Mouse (Mus musculus): ENCODE measurements around the gene Prtg.

Prtg gene

DNA sequence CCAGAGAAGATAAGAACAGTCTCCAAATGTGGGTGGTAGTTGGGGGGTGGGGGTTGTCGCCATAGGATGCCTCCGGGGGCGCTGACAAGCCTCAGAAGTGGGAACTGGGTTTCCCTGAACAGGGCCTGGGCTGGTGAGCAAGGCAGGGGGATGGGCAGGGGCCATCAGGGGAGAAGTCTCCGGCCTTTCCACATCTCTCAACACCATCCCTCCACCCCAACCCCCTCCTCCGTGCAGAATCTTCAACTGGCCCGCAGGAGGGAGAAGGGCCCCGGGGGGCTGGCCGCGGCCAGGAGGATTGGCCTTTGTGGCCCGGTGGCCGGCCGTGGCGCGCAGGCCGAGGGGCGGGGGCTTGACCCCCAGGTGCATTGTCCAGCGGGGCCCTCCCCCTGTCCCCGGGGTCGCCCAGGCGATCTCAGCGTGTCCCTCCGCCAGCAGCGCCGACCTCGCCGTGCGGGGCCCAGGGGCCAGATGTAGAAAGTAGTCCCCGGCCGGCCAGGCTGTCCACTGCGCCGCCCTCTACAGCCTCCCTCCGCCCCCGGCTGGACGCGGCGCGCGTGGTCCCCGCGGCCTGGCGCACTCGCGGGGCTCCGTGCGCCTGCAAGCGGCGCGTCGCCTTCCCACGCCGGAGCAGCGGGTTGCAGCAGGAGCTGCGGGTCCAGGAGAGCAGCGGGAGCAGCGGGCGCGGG is at the start of gene Prtg:
Gene Prtg, plus strand, starts transcription at position 144 of the 689 bp plus-strand sequence.
- no peak for DNase-seq (ENCODE audit: extremely low spot score, low read depth, low spot score)

DNA sequence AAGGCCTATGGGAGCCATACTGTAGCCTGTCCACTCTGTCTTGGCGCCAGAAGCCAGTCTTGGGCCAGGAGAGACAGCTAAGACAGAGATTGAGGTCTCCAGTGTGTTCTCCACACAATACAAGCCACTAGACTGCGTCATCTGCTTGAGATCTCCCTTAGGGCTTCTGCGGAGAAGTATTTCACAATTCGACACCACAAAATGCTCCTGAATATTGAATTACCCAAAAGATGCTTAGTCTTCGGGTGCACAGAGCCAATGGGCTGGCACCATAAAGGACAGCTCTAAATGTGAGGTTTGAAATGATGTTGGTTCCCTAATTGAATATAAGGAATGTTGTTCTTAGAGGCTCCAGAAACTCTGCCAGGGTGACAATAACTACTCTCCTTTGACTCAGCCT is 49.5 kb upstream of the Prtg start:
- no peak for DNase-seq (ENCODE audit: extremely low spot score, low read depth, low spot score)

DNA sequence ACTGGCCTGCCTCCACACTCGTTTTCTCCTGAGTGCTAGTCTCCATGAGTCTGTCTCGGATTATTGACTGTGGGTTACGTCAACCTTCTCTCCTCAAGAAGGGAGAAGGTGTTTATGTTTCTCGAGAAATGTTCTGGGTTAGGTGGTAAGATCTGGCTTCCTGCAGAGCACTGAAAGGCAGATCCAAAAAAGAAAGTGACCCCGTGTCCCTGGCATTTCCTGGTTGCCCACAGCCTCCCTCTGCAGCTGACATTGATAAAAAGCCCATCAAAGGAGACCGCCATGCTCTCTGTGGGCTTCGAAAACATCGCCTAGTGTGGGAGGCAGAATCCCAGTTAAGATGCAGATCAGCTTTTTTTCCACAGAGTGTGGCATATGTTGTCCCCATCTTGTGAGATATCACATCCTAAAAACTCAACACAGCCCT is 48.0 kb upstream of the Prtg start:
- DNase-seq (ENCODE audit: extremely low spot score, low read depth, low spot score): no peak

DNA sequence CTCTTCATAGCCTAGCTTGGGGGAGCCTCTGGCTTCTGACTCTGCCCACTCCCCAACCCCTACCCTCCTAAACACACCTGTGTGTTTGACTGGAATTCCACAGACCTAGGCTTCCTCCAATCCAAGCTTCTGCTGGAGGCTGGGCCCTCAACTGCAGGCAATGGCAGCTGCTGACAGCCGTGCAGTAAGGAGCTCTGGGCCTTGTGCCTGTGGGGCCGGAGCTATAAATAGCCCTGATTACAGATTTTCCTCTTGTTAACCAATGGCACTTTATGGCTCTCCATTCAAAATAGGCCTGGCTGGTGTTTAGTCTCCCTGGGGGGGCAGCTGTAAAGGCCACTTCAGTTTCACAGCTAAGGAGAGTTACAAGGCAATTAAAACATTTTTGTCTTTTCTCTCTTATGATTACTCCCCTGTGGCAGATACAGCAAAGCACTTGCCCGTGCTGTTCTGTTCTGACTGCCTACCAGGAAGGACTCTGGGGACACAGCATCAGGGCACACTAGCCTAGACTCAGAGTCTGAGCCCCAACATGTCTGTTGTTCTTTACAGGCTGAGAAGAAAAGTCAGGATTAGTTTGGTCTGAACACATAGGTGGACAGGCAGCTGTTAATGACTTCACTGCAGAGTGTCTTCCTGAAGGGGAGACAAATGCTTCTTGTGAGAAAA is 43.5 kb upstream of the Prtg start:
- DNase-seq (ENCODE audit: extremely low spot score, low read depth, low spot score): no peak

DNA sequence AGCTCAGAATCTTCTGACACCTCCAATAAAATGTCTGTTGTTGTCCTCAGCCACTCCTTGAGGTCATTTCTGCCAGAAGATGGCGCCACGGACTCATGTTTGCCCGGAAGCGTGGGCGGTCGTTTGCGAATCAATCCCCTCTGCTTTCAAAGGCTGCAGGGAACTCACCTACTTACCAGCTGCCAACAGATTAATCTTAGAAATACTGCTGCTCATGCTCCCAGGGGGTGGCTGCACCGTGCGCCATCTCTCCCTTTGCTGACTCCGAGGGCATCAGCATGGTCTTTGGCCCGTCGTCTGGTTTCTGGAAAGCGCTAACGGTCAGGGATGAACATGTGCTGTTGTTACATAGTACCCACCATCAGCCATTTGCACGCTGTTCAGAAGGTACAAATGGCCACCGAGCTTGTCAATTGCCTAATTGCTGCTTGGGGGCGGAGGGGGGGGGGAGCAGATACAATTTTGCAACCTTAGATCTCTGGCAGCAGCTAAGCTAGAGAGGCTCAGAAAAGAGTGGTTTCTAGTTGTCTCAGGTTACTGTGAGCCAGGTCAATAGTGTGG is 39.8 kb upstream of the Prtg start:
- peak; percentile 76 for DNase-seq (ENCODE audit: extremely low spot score, low read depth, low spot score)

DNA sequence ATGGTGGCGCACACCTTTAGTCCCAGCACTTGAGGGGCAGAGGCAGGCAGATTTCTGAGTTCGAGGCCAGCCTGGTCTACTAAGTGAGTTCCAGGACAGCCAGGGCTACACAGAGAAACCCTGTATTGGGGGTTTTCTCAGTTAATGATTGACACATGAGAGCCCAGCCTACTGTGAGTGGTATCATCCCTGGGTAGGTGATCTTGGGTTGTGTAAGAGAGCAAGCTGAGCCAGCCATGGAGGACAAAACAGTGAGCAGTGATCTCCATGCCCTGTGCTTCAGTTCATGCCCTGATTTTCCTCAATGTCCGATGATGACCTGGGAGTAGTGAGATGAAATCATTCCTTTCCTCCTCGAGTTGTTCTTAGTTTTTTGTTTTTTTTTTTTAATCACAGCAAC is 31.7 kb upstream of the Prtg start:
- DNase-seq (ENCODE audit: extremely low spot score, low read depth, low spot score): no peak

DNA sequence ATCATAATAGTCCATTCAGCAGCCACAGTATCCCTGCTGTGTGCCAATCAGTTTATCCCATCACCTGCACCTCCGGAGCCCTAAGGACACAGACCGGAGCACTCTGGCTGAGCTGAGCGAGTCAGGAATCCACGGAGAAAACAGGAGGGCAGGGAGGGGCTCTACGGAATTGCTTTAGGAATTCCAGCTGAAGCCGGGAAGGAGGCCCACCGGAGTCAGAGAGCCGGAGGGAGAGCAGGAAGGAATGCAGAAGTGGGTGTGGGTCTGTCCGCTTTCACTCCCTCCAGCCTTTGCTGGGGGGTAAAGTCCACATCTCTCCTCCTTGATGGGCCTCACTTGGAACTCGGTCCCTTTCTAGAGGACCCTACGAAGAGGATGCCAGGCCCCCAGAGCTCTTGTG is 27.7 kb upstream of the Prtg start:
- no peak for DNase-seq (ENCODE audit: extremely low spot score, low read depth, low spot score)

DNA sequence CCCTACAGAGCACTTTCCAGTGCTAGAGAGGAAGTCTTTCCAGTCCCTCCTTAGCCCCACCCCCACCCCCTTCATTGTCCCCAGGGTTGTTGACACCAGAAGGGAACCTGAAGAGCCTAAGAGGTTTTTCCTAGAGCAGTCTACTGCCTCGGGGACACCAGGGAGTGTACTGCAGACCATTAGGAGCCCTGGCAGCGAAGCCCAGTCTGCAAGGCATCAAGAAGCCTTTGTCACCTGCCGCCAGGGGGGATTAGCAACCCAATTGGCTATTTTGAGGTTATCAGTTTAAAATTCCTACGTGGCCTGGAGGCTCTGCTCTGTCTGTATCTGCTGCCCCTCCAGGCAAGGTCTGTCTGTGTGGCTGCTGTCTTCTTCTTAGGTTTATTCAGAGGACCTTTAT is 26.9 kb upstream of the Prtg start:
- no peak for DNase-seq (ENCODE audit: extremely low spot score, low read depth, low spot score)

DNA sequence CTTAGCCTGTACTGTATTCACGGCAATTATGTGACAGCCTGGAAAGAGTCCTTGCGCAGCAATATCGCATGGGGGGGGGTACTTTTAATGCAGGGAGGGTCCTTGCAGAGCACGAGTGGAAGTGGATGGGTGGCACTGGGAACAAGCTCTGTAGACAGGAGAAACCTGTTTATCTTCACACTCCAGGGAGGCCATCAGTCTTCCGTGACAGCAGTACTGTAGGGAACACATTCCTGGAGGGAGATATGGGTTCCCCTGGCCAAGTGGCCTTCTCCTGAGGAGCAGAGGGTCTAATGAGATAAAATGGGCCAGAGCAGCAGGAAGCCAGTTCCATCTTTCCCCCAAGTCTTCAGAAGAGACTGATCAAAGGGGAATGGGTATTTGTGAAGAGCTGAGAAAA is 26.0 kb upstream of the Prtg start:
- DNase-seq (ENCODE audit: extremely low spot score, low read depth, low spot score): no peak

DNA sequence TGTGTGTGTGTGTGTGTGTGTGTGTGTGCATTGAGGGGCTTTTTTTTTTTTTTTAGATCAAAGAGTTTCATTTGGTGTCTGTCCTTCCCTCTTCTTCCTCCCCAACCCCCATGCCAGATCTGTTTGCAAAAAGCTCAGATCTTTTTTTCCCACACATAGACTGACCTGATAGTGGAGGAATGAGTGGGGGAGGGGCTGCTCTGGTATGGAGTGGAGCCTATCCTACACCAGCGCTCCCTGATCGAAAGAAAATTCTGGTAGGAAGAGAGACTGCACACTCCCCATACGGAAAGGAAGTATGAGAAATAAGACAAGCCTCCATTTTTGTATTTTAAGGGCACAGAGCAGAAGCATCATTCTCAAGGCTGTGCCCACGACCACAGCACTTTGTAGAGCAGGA is 25.2 kb upstream of the Prtg start:
- DNase-seq (ENCODE audit: extremely low spot score, low read depth, low spot score): no peak

DNA sequence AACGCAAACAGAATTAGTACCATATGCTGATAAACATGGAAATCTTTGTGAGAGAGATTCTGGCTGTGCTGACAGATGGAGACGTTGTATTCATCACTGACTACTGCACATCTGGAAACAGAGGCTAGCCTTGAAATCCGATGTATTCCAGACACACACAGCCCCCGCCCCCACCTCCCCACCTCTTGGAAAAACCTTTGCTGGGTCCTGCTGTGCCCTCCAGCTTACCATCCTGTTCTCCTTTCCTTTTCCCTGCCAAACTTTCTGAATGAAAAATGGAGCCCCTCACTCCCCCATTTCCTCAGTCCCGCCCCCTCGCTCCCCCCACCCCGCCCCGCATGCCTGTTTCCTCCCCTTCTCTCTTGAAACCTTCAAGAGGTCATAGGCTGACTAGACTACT is 24.6 kb upstream of the Prtg start:
- no peak for DNase-seq (ENCODE audit: extremely low spot score, low read depth, low spot score)

DNA sequence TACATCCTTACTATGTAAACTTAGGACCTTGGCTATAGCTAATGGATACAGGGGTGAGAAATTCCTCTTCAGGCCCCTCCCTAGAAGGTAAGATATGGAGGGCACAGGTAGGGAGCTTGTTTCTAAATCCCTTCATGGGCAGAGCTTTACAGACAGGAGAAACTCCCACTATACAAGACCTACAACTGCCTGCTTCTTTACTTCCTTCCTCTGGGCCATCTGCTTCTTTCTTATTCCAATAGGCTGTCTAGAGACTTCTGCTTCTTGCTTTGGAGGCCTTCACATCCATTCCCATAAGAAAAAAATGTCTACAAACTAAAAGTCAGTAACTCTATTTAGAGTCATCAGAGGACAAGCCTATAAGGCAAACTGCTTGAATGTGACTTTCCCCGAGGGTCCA is 18.9 kb upstream of the Prtg start:
- DNase-seq (ENCODE audit: extremely low spot score, low read depth, low spot score): no peak

DNA sequence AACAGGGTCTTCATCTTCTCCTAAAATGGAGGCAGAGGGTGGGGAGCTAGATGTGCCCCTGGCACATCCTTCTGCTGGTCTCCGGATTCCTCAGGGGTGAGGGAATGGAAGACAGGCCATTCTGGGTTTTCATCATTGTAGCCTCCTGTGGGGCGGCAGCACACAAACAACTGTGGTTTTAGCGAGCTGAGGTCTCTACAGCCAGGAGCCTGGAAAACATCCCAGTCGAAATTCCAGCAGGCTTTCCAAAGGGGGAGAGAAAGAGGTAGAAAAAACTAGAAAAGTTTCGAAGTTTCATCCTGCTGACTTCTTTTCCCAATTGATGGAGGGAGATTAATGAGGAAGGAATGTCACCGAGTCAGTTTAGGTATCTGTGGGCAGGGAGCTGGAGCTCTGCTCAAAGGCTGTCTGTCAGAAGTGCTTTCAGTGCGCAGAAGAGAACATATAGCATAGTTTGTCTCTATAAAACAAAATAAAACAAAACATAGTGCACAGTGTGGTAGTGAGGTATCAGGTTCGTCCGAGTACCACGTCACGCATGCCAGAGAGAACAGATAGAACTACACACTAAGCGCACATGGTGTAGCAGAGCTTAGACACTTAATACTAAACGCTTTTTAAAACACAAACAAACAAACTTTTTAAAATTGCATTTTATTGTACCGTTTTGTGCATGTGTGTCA is 16.0 kb upstream of the Prtg start:
- no peak for DNase-seq (ENCODE audit: extremely low spot score, low read depth, low spot score)

DNA sequence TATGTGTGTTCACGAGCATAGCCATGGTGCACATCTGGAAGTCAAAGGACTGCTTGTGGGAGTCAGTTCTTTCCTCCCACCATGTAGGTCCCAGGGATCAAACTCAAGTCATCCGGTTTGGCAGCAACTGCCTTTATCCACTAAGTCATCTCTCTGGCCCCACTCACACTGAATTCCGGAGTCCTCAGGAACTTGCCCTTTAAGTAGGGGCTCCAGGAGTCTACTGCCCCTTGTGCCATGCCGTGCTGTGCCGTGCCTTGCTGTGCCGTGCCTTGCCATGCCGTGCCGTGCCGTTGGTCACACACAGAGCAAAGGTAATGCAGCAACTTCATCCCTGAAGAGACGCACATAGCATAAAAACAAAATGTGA is 15.5 kb upstream of the Prtg start:
- no peak for DNase-seq (ENCODE audit: extremely low spot score, low read depth, low spot score)

DNA sequence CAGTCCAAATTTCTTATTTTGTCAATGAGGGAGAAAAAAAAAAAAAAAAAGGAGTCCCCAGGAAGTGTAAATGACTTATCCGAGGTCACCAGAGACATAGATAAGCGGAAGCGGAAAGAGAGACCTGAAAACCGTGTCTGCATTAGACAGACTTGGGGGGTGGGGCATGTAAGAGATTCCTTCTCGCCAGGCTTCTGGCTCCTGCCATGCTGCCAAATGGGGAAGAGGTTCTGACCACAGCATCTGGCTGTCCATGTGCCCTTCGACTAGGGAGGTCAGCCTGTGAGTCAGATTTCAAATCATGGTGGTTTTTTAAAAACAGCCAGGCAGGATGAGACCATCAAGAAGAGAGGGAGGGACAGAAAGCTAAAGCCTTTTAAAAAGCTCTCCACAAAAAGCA is 15.0 kb upstream of the Prtg start:
- DNase-seq (ENCODE audit: extremely low spot score, low read depth, low spot score): no peak

DNA sequence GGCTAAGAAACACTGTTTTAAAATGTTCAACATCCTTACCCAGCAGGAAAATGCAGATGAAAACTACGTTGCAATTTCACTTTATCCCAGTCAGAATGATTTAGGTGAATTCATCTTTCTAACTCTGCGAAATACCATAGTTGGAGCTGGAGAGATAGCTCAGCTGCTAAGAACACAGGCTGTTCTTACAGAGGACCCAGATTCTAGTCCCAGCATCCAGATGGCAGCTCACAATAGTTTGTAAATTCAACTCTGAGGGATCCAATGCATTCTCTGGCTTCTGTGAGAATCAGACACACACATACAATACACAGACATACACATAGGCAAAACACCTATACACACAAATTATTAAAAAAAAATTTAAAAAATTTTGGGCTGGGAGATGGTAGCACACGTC is 11.4 kb upstream of the Prtg start:
- DNase-seq (ENCODE audit: extremely low spot score, low read depth, low spot score): no peak

DNA sequence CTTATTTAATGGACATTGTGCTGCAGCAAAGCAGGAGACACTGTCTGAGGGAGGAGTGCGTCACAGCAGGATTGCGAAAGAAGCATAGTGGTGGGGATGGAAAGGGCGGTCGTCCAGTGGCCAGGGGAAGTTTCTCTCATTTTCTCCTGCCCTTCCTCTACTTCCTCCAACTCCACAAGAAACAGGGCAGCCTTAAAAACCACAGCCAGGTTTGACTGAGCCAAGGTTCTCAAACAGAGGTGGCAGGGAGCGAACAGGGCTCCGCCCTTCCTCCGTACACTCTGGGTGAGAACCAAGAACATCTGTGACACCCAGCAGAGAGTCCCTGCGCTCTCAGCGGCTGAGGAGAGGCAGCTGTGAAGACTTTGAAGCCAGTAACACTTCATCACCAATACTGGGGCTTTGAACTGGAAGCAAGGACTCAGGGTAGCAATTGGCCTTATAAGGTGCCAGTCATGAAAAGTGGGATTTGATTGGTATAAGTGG is 9.5 kb upstream of the Prtg start:
- no peak for DNase-seq (ENCODE audit: extremely low spot score, low read depth, low spot score)

DNA sequence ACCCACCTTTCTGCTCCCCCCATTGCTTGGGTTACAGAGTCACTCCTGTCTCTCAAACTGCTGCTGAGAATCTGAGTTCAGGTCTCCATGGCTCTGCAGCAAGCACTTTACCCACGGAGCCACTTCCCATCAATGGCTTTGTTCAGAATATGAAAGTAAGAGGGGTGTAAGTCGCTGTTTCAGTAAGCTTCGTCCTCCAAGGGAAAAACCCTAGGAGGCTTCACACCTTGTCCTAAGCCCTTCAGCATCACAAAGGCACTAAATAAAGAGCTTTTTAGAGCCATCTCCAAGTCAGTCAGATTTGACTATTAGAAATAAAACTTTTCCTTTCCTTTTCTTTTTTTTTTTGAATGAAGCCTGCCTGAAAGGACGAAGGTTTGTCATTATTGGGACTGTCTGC is 3.4 kb upstream of the Prtg start:
- no peak for DNase-seq (ENCODE audit: extremely low spot score, low read depth, low spot score)

DNA sequence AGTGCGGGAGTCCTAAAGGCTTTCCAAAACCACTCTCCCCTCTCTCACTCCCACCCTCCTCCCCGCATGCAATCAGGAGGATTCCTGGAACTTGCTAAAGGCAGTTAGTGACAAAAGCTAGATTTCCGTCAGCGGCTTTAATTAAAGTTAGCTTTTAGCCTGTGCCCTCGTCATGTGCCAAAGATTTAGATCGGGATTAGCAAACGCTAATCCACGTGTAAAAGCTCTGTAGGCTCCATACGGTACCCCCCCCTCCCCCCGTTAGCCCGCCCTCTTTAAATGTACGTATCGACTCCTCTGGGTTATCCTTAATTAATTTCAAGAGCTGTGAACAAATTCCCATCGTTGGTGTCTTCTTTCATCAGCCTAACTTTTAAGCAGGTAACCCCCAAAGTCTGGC is 528 bp upstream of the Prtg start:
- no peak for DNase-seq (ENCODE audit: extremely low spot score, low read depth, low spot score)

DNA sequence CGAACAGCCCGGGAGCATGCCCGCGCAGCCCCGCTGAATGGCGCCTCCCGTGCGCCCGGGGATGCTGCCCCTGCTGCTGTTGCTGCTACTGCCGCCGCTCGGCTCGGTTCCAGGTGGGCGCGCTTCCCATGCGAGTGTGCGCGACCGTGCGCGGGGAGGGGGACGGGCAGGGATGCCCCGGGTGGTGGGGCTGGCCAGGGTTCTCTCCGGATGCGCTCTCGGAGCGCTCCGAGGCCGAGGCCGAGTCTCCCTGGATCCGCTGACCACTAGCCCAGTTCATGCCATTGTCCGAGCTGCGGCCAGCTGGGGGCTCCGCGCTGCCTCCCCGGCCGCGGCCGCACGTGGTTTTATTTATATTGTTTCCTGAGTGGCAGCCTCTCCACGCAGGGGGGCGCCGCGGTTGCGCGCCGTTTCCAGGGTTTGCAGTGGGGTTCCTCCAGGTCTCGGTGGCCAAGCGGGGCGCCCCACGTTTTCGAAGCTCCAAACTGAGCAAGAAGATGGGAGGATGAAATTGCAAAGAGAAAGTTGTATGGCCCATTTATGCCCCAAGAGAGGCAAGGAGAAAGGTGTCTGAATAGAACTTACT is 839 bp downstream of the Prtg start:
- no peak for DNase-seq (ENCODE audit: extremely low spot score, low read depth, low spot score)

DNA sequence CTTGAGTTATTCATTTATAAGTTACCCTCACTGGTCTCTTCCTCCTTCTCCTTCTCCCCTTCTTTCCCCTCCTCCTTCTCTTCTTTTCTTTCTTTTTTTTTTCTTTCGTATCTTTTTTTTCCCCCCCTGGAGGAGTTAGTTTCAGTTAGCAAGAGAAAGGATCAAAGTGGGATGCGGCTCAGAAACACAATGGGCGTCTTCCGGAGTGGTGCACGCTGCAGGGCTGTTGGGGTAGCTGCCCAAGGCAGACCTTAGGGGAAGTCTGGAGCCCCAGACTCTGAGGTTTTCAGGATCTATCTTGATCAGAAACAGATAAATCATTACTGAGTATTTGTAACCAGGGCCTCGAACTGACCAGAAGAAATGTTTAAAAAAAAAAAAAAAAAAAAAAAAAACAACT is 1.5 kb downstream of the Prtg start:
- no peak for DNase-seq (ENCODE audit: extremely low spot score, low read depth, low spot score)

DNA sequence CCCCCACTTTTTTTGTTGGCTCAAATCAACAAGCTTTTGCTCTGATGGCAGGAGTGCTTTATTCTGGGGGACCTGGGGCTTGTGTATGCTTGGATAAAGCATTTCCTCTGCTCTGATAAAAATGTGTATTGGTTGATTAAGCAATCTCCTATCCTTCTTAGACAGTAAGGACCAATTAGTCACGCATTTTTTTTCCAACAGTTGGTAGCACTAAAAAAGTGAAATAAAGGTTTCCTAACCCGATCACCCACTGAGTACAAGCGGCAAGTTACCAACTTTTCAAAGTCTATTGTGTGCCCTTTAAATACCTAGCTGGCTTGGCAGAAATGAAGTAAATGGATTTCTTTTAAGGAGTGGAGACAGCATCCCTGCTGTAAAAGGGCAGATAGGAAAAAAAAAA is 1.9 kb downstream of the Prtg start:
- no peak for DNase-seq (ENCODE audit: extremely low spot score, low read depth, low spot score)
